In the genomic region with DNA sequence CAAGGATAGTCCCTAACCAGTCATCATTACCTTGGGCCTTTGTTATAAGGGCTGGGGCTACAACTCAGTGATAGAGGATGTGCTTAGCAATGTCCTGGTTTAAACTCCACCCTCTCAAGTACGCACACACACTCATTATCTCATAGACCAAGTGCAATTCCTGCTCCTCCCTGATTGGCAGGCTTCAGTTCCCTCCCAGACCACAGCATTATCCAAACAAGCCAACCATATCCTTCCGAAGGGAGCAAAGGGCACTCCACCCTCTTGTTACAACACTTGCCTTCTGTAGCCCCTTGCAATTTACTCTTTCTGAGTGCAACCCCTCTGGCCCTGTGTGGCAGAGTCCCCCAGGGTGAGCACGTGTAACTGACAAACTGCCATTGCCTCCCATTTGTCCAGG, we compare ENCODE assay signal across 9 mouse cellular contexts. TPM values are rescaled to one million over a fixed set of nuclear protein-coding genes. Genes with fewer than 3 reads are reported as not detected.
DNase-seq lines count a peak whose midpoint lies in the region; ATAC-seq and TF ChIP-seq lines count a peak whose summit lies in the region.
"Had no signal": no experiment of that assay in that cellular context is flagged by ENCODE, and none has a peak within 500 bp of the region (broad histone marks: within the 10 kb centered on the region; RNA-seq: fewer than 3 reads in every experiment).

No protein-coding gene starts in this region.

- no peak overlapping the region for H3K9ac ChIP-seq in heart, embryonic 16.5 days (ENCODE audit: low read length)
- H3K9ac ChIP-seq: midbrain, embryonic 12.5 days had no signal

- H3K4me2 ChIP-seq in heart, embryonic 16.5 days (ENCODE audit: low read depth, low read length): no peak overlapping the region
- H3K4me2 ChIP-seq: midbrain, embryonic 12.5 days had no signal

- intact Hi-C loops in left cerebral cortex, adult 2 months (cut with DNase I): no loop called here

- no peak for DNase-seq in heart, adult 8-10 months (ENCODE audit: low spot score)
- DNase-seq in liver: peak; percentile 80
- DNase-seq in adrenal gland, postnatal 10 days: no peak
- no peak for DNase-seq in left cerebral cortex, adult 2 months (ENCODE audit: extremely low spot score in 1 of 2, low spot score in 2 of 2)
- no peak for DNase-seq in urinary bladder, postnatal 10 days (ENCODE audit: low spot score)

- ATAC-seq in heart, embryonic 16.5 days (replicated peaks; ENCODE audit: extremely low read depth, insufficient read depth, low FRiP score): 0 out of 2 replicates have a peak, but pooled peaks have one; percentile 55
- ATAC-seq in erythroblast, adult 5-6 weeks (replicated peaks; ENCODE audit: low FRiP score, poor library complexity, severe bottlenecking): peak; percentile 95
- ATAC-seq in megakaryocyte-erythroid progenitor cell, adult 5-6 weeks (replicated peaks; ENCODE audit: low FRiP score, low TSS enrichment, poor library complexity, severe bottlenecking): peak; percentile 97

- no peaks in the 10 kb centered on the region for H3K27me3 ChIP-seq in heart, embryonic 16.5 days (ENCODE audit: control insufficient read depth, insufficient read depth, low read length)
- H3K27me3 ChIP-seq: midbrain, embryonic 12.5 days had no signal

- H3K9me3 ChIP-seq in heart, embryonic 16.5 days (replicated peaks; ENCODE audit: control insufficient read depth, low read length): no peaks in the 10 kb centered on the region
- H3K9me3 ChIP-seq: midbrain, embryonic 12.5 days had no signal

- TF ChIP-seq CTCF in left cerebral cortex, adult 2 months (IDR thresholded peaks at IDR 0.05): no peak

- WGBS in heart, embryonic 16.5 days: 30% methylated on average over 3 of the region's 3 CpGs

- no peaks in the 10 kb centered on the region for H3K36me3 ChIP-seq in heart, embryonic 16.5 days (ENCODE audit: control insufficient read depth, insufficient read depth)
- H3K36me3 ChIP-seq: midbrain, embryonic 12.5 days had no signal

- no peak overlapping the region for H3K27ac ChIP-seq in heart, embryonic 16.5 days (ENCODE audit: low read length)
- no peak overlapping the region for H3K27ac ChIP-seq in left cerebral cortex, adult 2 months
- H3K27ac ChIP-seq: midbrain, embryonic 12.5 days had no signal

- H3K4me3 ChIP-seq in heart, embryonic 16.5 days (ENCODE audit: low read length): no peak overlapping the region
- no peak overlapping the region for H3K4me3 ChIP-seq in left cerebral cortex, adult 2 months
- H3K4me3 ChIP-seq: midbrain, embryonic 12.5 days had no signal

- H3K4me1 ChIP-seq in heart, embryonic 16.5 days (ENCODE audit: control insufficient read depth, insufficient read depth, low read length): no peaks in the 10 kb centered on the region
- H3K4me1 ChIP-seq: midbrain, embryonic 12.5 days had no signal

RNA-seq across cellular contexts. Expression of gene Nup160, which starts 15.6 kb away (rescaled TPM):
- polyA plus RNA-seq in heart, embryonic 16.5 days (2015; fragmentation: Nextera tagmentation; extraction: Ambion mirVana): 22.3 and 26.3 TPM in 2 replicates
- total RNA-seq in heart, adult 8-10 months (2022): 10 to 100 TPM in 3 of 4 experiments, 1 to 10 TPM in 1; 9.6 to 14.1 (median 13.6) TPM
- 23.6 and 64.4 TPM in 2 replicates for total RNA-seq in erythroblast, adult 5-6 weeks (2015; ENCODE audit: low replicate concordance)
- total RNA-seq in erythroblast, adult 5-6 weeks (2017; ENCODE audit: low replicate concordance): 23.7 and 37.6 TPM in 2 replicates
- 80.6 and 105 TPM in 2 replicates for total RNA-seq in megakaryocyte-erythroid progenitor cell, adult 5-6 weeks (2014; fragmentation: Nextera tagmentation)
- 50.0 and 57.4 TPM in 2 replicates for total RNA-seq in megakaryocyte-erythroid progenitor cell, adult 5-6 weeks (2017)
- total RNA-seq in adrenal gland, postnatal 10 days (2021): 10 to 100 TPM; 17.7 to 25.7 TPM
- total RNA-seq in left cerebral cortex, adult 2 months (2021): 10 to 100 TPM; 15.2 to 25.4 TPM
